Mouse (Mus musculus) monocyte, adult 2 months (primary cell): ENCODE data around the gene 2810408A11Rik.
"Not testable (repeated sequence)": the region's sequence is repeated elsewhere in the genome, so short reads cannot be mapped to it uniquely, and the experiment has no call there.

Experiments used
- DNase-seq, 2 experiments: peaks; one replicate each; pipeline ENCODE4 v3.0.0; 2022; ENCODE audit warnings: low spot score in 2 of 2, low read depth in 1 of 2

2810408A11Rik gene

GRCm38 (mm10) chr11:69881787-69882670 is 18.8 kb downstream of the 2810408A11Rik start:
- no peak for DNase-seq

DNA sequence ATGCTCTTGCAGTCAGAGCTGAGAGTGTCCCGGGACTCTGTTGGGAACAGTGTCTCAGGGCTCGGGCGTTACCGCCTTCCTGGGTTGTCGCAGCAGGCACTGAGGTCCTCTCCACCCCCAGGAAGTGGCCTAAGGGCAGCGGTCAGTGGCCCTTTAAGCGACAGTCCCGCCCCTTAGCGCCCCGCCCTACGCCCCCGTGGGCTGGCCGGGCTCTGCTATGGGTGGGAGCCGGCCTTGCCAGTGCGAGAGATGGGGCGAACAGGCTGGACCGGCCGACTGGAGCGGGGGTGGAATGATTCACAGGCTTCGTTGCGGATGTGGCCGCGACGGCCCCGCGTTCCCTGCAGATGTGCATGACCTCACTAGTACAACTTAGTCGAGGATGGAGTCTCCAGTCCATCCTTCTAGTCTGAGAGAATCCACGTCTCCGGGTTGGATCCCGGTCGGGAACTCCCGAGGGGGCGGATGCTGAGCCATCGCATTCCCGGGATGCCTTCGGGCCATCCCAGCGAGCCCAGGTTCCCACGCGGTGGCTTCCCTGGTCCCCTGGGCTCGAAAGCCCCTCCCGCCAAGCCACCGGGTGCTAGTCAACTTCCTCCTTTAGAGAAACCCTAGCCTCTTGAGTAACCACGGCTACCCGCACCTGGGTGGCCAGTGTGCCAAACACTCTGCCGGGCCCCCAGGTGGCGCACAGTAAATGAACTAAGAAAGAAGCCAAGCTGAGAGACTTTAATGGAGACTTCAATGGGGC is 19.8 kb downstream of the 2810408A11Rik start, which contains the start of gene Kctd11:
Gene Kctd11, minus strand, starts transcription at position 554 of the 751 bp plus-strand sequence.
- DNase-seq = peak; percentile 49 to 64

DNA sequence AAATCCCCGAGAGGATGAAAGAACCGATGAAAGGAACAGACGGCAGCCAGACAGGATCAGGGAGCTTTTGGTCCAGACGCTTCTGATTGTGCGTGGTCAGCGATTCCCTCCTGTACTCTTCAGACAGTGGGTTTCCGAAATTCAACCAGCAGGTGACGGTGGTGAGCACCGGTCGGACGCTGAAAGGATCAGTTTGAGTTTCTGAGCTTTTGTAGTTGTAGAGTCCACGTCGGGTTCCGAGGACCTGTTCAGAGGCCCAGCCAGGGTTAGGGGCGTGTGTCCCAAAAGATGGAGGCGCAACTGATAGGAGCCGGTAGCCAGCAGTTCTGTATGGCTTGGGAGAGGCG is 20.3 kb downstream of the 2810408A11Rik start:
- DNase-seq = peak in 1 of 2 experiments; percentile 37

GRCm38 (mm10) chr11:69879711-69880110 is 21.1 kb downstream of the 2810408A11Rik start:
- no peak for DNase-seq

DNA sequence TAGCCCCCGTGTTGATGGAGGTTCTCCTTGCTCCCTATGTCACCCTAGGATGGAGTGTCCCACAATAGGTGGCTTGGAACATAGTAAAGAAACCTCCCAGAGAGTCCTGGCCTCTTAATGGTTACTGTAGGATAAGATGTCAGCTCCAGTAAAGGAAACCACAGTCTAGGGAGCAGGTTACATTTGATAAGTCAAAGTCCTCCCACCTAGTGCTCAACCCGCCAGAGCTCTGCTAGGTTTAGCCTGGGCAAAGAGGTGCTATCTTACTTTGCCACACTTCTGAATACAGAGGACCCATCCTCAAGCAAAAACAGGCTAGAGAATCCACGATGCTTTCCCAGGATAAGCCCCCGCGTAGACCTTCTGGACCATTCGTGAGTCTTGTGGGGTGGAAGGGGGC is 21.8 kb downstream of the 2810408A11Rik start:
- DNase-seq = no peak

DNA sequence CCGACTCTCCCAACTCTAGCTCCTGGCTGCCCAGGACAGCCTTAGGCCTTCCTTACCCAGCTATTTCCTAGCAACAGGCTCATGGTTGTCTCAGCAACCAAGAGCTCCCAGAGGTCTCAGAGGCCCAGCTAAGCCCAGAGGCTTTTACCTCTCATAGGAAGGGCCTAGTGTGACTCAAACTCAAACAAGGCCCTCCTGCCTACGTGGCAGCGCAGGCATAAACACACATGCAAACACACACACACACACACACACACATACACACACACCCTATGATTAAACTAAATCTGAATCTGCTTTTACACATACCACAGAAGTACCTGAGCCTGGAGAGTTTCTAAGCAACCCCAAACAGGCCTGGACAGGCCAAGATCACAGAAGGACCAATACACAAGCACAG is 22.4 kb downstream of the 2810408A11Rik start:
- DNase-seq = no peak

GRCm38 (mm10) chr11:69877878-69878277 is 22.9 kb downstream of the 2810408A11Rik start, which contains the start of gene Tmem95:
Gene Tmem95 (minus strand): TSS chr11:69878018.
- no peak for DNase-seq

GRCm38 (mm10) chr11:69876867-69877266 is 23.9 kb downstream of the 2810408A11Rik start:
- peak; percentile 62 to 76 for DNase-seq

DNA sequence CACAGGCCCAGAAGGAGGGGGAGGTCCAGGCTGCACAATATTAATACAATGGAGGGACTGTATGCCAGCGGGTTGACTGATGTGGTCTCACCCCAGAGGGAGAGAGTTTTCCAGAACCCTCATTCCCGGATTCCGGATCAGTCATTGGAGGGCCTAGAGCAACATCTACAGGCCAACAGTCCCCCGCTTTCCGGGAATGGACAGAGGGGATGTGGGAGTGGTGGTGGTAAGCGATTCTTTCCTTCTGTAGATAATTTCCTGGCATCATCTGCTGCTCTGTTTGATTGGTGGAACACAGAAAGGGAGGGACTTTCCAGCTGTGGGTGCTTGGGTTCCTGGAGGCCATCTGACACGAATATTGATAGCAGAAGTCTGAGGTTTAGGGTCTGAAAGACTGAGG is 24.6 kb downstream of the 2810408A11Rik start:
- DNase-seq = no peak

DNA sequence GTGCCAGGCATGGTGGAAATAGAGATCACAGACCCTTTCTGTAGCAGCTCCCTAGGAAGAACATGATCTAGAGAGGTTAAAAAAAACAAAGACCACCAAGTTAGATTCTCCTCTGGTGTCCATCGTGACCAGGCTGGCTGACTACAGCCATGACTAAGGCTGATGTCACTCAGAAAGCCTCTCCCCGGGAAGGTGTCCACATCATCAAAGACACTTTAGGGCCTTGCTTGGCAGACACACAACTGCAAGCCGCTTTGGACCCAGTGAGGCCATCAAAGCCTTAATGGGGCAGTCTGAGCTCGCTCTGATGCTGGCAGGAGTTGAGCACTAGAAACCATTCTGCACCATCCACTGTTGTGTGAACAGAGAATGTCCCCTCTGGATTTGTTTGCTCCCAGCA is 28.3 kb downstream of the 2810408A11Rik start:
- DNase-seq = no peak

- DNase-seq = no peak
These were observed 29.0 kb downstream of the 2810408A11Rik start for GRCm38 (mm10) chr11:69871822-69872221.

GRCm38 (mm10) chr11:69870289-69871069 is 30.3 kb downstream of the 2810408A11Rik start:
- no peak for DNase-seq

DNA sequence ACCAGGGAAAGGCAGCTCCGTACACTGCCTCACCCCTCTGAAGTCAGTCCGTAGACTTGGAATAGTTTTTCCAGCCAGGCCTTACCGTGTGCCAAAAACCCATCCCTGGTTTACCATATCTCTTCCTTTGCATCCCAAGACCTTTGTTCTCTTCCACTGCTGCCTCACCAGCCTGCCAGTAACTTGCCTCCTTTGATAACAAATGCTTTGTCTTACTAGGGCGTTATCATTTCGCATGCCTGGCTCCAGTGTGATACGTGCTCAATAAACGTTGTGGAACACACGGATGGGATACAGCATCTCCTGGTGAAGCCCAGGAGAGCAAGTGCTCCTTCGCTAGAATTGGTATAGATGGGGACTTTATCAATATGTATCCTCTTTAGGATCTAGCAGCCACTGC is 33.5 kb downstream of the 2810408A11Rik start:
- no peak for DNase-seq

DNA sequence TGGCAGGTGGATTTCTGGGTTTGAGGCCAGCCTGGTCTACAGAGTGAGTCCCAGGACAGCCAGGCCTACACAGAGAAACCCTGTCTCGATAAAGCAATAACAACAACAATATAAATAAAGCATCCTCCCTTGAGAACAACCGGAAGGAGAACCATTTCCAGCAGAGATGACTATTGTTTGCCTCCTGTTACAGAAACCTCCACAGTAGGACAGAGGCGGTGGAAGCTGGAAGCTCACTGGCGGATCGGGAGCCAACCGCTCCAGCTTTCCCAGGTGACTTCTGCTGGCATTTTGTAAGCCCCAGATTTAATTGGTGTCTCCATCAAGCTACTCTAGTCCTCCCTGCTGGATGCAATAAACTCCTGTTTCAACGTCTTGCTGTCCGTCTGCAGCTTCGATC is 35.2 kb downstream of the 2810408A11Rik start:
- DNase-seq = no peak

DNA sequence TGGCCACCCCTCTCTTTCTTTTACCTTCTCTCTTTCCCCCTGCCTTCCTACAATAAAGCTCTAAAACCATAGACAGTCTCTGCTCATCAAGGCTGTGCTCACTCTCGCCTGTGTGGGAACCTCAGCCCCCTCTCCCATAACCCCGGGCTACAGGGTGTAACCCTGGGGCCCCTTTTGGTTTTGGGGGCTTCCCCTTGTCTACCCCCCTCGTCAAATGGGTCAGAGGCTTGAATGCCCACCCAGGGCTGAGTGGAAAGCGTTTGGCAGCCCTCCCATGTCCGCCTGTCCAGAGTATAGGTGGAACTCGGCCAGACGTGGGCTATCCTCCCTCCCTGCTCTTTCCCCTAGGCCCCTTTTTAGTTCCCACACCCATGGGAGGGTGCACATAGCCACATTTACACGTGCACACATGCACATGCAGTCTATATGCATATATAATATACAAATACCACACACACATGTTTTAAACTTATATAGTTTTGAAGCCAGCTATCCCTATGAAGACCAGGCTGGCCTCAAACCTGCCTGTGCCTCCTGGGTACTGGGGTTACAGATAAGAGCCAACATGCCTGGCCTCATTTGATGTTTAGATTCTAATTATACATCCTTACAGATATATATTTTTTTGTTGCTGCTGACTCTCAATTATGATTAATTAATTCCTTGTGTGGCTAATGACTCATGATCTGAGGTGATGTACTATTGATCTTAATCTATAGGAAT is 36.5 kb downstream of the 2810408A11Rik start:
- DNase-seq = no peak

- not testable (repeated sequence) for DNase-seq
These were observed 37.1 kb downstream of the 2810408A11Rik start for GRCm38 (mm10) chr11:69863729-69864128.

GRCm38 (mm10) chr11:69858113-69858998 is 42.4 kb downstream of the 2810408A11Rik start, which contains the start of gene Tnk1:
Gene Tnk1 (minus strand): TSS chr11:69858730.
- DNase-seq = no peak

GRCm38 (mm10) chr11:69855347-69855746 is 45.4 kb downstream of the 2810408A11Rik start:
- DNase-seq = no peak

DNA sequence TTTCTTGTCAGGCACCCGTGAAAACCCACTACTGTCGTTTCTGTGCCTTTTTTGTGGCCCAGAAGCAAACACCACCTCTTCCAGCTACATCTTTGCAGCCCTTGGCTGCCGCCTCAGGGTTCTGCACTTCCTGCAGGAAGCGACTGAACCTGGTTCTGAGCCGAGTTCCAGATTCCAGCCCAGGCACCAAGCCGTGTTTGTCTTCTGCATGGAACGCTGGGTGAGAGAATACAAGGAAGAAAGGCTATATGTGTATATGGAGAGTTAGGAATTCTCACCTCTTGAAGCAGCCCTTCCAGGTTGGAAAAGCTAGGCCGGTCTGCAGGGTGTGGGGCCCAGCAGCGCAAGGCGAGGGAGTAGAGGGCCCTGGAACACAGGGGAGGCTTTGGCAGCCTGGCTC is 46.1 kb downstream of the 2810408A11Rik start:
- DNase-seq = no peak

GRCm38 (mm10) chr11:69853994-69854393 is 46.8 kb downstream of the 2810408A11Rik start:
- DNase-seq = no peak
